Mouse (Mus musculus): Measurements from ENCODE around the gene Gprc5c. TPM values are rescaled to one million over a fixed set of nuclear protein-coding genes. Genes with fewer than 3 reads are reported as not detected.

Gene Gprc5c
- total and polyA plus RNA-seq, 3 experiments: not detected

- no peak for TF ChIP-seq UBTF (IDR thresholded peaks at IDR 0.05; ENCODE audit: borderline replicate concordance, insufficient read depth, low read depth, low read length)
- Histone ChIP-seq H3K4me3 (ENCODE audit: control insufficient read depth in 1 of 2, insufficient read depth in 1 of 2, low read depth in 2 of 2, low read length in 2 of 2) (no peak overlapping the region), H3K27ac (ENCODE audit: control insufficient read depth, low read depth, low read length) (no peak overlapping the region), H3K4me1 (ENCODE audit: control insufficient read depth in 1 of 2, insufficient read depth in 2 of 2, low read length in 2 of 2) (no peaks in the 10 kb centered on the region), H3K27me3 (ENCODE audit: control insufficient read depth in 1 of 2, insufficient read depth in 2 of 2, low read length in 2 of 2) (no peaks in the 10 kb centered on the region), H3K79me2 (ENCODE audit: control insufficient read depth, insufficient read depth, low read length, poor library complexity) (no peaks in the 10 kb centered on the region), H3K9ac (ENCODE audit: control insufficient read depth, low read depth, low read length, poor library complexity, severe bottlenecking) (no peak overlapping the region), H3K36me3 (ENCODE audit: control insufficient read depth in 1 of 2, insufficient read depth in 2 of 2, low read length in 2 of 2) (no peaks in the 10 kb centered on the region), H3K9me3 (replicated peaks; ENCODE audit: insufficient read depth, low read length) (no peaks in the 10 kb centered on the region)
- no peak for DNase-seq (ENCODE audit: low read depth, low spot score)
These were observed 47.1 kb downstream of the Gprc5c start for GRCm38 (mm10) chr11:114898026-114898425.

GRCm38 (mm10) chr11:114903224-114903623 is 52.3 kb downstream of the Gprc5c start:
- TF ChIP-seq USF1 (IDR thresholded peaks at IDR 0.05; ENCODE audit: low read depth, low read length) (no peak), TCF12 (IDR thresholded peaks at IDR 0.05; ENCODE audit: low read depth, low read length) (no peak)
- no peak overlapping the region for H3K27ac ChIP-seq (ENCODE audit: control insufficient read depth, low read depth, low read length)
- DNase-seq (ENCODE audit: low read depth, low spot score): no peak

GRCm38 (mm10) chr11:114907567-114907966 is 56.6 kb downstream of the Gprc5c start:
- TF ChIP-seq ZNF384 (IDR thresholded peaks at IDR 0.05; ENCODE audit: low read depth, low read length) (no peak), ETS1 (IDR thresholded peaks at IDR 0.05; ENCODE audit: low read depth, low read length) (no peak), KAT2A (conservative IDR thresholded peaks at IDR 0.05; ENCODE audit: low read depth, low read length) (no peak), MXI1 (IDR thresholded peaks at IDR 0.05; ENCODE audit: low read depth, low read length) (no peak), MAFK (IDR thresholded peaks at IDR 0.05; ENCODE audit: borderline replicate concordance, low read depth, low read length) (no peak), TAL1 (IDR thresholded peaks at IDR 0.05; ENCODE audit: low read length) (no peak)
- no peak for DNase-seq (ENCODE audit: low read depth, low spot score)

More at GRCm38 (mm10) chr11:114903224-114903623, 52.3 kb downstream of the Gprc5c start:
- no peak overlapping the region for H3K9ac ChIP-seq (ENCODE audit: control insufficient read depth, low read depth, low read length, poor library complexity, severe bottlenecking)
- no peaks in the 10 kb centered on the region for H3K9me3 ChIP-seq (replicated peaks; ENCODE audit: insufficient read depth, low read length)
- H3K4me3 ChIP-seq (ENCODE audit: control insufficient read depth in 1 of 2, insufficient read depth in 1 of 2, low read depth in 2 of 2, low read length in 2 of 2): no peak overlapping the region
- H3K27me3 ChIP-seq (ENCODE audit: control insufficient read depth in 1 of 2, insufficient read depth in 2 of 2, low read length in 2 of 2): no peaks in the 10 kb centered on the region
- no peaks in the 10 kb centered on the region for H3K4me1 ChIP-seq (ENCODE audit: control insufficient read depth in 1 of 2, insufficient read depth in 2 of 2, low read length in 2 of 2)
- H3K79me2 ChIP-seq (ENCODE audit: control insufficient read depth, insufficient read depth, low read length, poor library complexity): no peaks in the 10 kb centered on the region
- H3K36me3 ChIP-seq (ENCODE audit: control insufficient read depth in 1 of 2, insufficient read depth in 2 of 2, low read length in 2 of 2): no peaks in the 10 kb centered on the region

DNA sequence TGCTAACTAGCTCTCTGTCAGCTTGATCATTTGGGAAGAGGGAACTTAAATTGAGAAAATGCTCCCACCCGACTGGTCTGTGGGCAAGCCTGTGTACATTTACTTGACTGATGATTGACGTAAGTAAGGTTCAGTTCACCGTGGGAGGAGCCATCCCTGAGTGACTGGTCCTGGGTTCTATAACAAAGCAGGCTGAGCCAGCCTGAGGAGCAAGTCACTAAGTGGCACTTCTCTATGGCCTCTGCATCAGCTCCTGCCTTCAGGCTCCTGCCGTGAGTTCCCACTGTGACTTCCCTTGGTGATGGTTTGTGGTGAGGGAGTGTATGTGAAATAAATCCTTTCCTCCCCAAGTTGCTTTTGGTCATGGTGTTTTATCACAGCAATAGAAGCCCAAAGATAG is 57.1 kb downstream of the Gprc5c start:
- no peaks in the 10 kb centered on the region for H3K4me1 ChIP-seq (ENCODE audit: control insufficient read depth in 1 of 2, insufficient read depth in 2 of 2, low read length in 2 of 2)
- no peak for DNase-seq (ENCODE audit: low read depth, low spot score)
- no peaks in the 10 kb centered on the region for H3K9me3 ChIP-seq (replicated peaks; ENCODE audit: insufficient read depth, low read length)
- H3K27me3 ChIP-seq (ENCODE audit: control insufficient read depth in 1 of 2, insufficient read depth in 2 of 2, low read length in 2 of 2): no peaks in the 10 kb centered on the region
- H3K27ac ChIP-seq (ENCODE audit: control insufficient read depth, low read depth, low read length): no peak overlapping the region
- no peaks in the 10 kb centered on the region for H3K79me2 ChIP-seq (ENCODE audit: control insufficient read depth, insufficient read depth, low read length, poor library complexity)
- no peaks in the 10 kb centered on the region for H3K36me3 ChIP-seq (ENCODE audit: control insufficient read depth in 1 of 2, insufficient read depth in 2 of 2, low read length in 2 of 2)
- no peak overlapping the region for H3K9ac ChIP-seq (ENCODE audit: control insufficient read depth, low read depth, low read length, poor library complexity, severe bottlenecking)
- H3K4me3 ChIP-seq (ENCODE audit: control insufficient read depth in 1 of 2, insufficient read depth in 1 of 2, low read depth in 2 of 2, low read length in 2 of 2): no peak overlapping the region
- TF ChIP-seq SMC3 (IDR thresholded peaks at IDR 0.05; ENCODE audit: low read depth, low read length) (no peak), ELF1 (IDR thresholded peaks at IDR 0.05; ENCODE audit: low read depth, low read length) (no peak), HCFC1 (IDR thresholded peaks at IDR 0.05; ENCODE audit: low read depth, low read length) (no peak), POLR2AphosphoS2 (IDR thresholded peaks at IDR 0.05; ENCODE audit: low read length) (no peak), MXI1 (IDR thresholded peaks at IDR 0.05; ENCODE audit: low read depth, low read length) (no peak), BHLHE40 (IDR thresholded peaks at IDR 0.05; ENCODE audit: borderline replicate concordance, low read depth, low read length) (no peak), MEF2A (IDR thresholded peaks at IDR 0.05; ENCODE audit: extremely low read depth, insufficient replicate concordance, low read depth, low read length, poor library complexity, severe bottlenecking) (no peak), ETS1 (IDR thresholded peaks at IDR 0.05; ENCODE audit: low read depth, low read length) (no peak), MYB (IDR thresholded peaks at IDR 0.05; ENCODE audit: low read depth, low read length) (no peak), MAZ (IDR thresholded peaks at IDR 0.05; ENCODE audit: low read depth, low read length) (no peak), RAD21 (IDR thresholded peaks at IDR 0.05; ENCODE audit: low read depth, low read length) (no peak), JUND (IDR thresholded peaks at IDR 0.05; ENCODE audit: low read depth, low read length) (no peak), MAX (IDR thresholded peaks at IDR 0.05; ENCODE audit: low read length) (no peak), TAL1 (IDR thresholded peaks at IDR 0.05; ENCODE audit: low read length) (no peak; the same call in 1 of the 2 replicates), MYC (IDR thresholded peaks at IDR 0.05; ENCODE audit: low read depth, low read length) (no peak), USF1 (IDR thresholded peaks at IDR 0.05; ENCODE audit: low read depth, low read length) (no peak)

More at GRCm38 (mm10) chr11:114907567-114907966, 56.6 kb downstream of the Gprc5c start:
- Histone ChIP-seq H3K79me2 (ENCODE audit: control insufficient read depth, insufficient read depth, low read length, poor library complexity) (no peaks in the 10 kb centered on the region), H3K9ac (ENCODE audit: control insufficient read depth, low read depth, low read length, poor library complexity, severe bottlenecking) (no peak overlapping the region), H3K4me1 (ENCODE audit: control insufficient read depth in 1 of 2, insufficient read depth in 2 of 2, low read length in 2 of 2) (no peaks in the 10 kb centered on the region), H3K4me3 (ENCODE audit: control insufficient read depth in 1 of 2, insufficient read depth in 1 of 2, low read depth in 2 of 2, low read length in 2 of 2) (no peak overlapping the region), H3K36me3 (ENCODE audit: control insufficient read depth in 1 of 2, insufficient read depth in 2 of 2, low read length in 2 of 2) (no peaks in the 10 kb centered on the region), H3K9me3 (replicated peaks; ENCODE audit: insufficient read depth, low read length) (no peaks in the 10 kb centered on the region), H3K27ac (ENCODE audit: control insufficient read depth, low read depth, low read length) (no peak overlapping the region), H3K27me3 (ENCODE audit: control insufficient read depth in 1 of 2, insufficient read depth in 2 of 2, low read length in 2 of 2) (no peaks in the 10 kb centered on the region)
